Mouse (Mus musculus) kidney, embryonic 16.5 days (tissue): Measurements from ENCODE around the gene Vmn1r79. TPM values are rescaled to one million over a fixed set of nuclear protein-coding genes. Genes with fewer than 3 reads are reported as not detected.
"Not testable (repeated sequence)": the region's sequence is repeated elsewhere in the genome, so short reads cannot be mapped to it uniquely, and the experiment has no call there.

Source experiments
- ATAC-seq: fragments of 200-750 bp; cut with Nextera tagmentation; 2 replicates; pipeline ENCODE4 v1.8.0; 2017; ENCODE audit warnings: moderate TSS enrichment; ENCODE audit not compliant: low FRiP score, low TSS enrichment
- H3K27ac ChIP-seq: fragments of 300-500 bp; sonication (generic); 2 replicates; pipeline ENCODE4 v1.5.1; 2014; ENCODE audit warnings: low read length
- H3K27me3 ChIP-seq: fragments of 300-500 bp; sonication (generic); 2 replicates; pipeline ENCODE4 v1.6.1; 2014; ENCODE audit warnings: low read length, control low read depth, mixed read lengths; ENCODE audit not compliant: insufficient read depth
- H3K36me3 ChIP-seq: fragments of 300-500 bp; sonication (generic); 2 replicates; pipeline ENCODE4 v1.6.1; 2014; ENCODE audit warnings: low read length, control low read depth, mixed read lengths; ENCODE audit not compliant: insufficient read depth
- H3K4me1 ChIP-seq: fragments of 300-500 bp; sonication (generic); 2 replicates; pipeline ENCODE4 v1.6.1; 2014; ENCODE audit warnings: low read length, control low read depth, mixed read lengths; ENCODE audit not compliant: insufficient read depth
- H3K4me2 ChIP-seq: fragments of 300-500 bp; sonication (generic); replicated peaks from 2 replicates; pipeline ENCODE4 v1.6.1; 2014; ENCODE audit warnings: low read depth, low read length
- H3K4me3 ChIP-seq: fragments of 300-500 bp; sonication (generic); 2 replicates; pipeline ENCODE4 v1.5.1; 2014; ENCODE audit warnings: mild to moderate bottlenecking, low read length
- H3K9ac ChIP-seq: fragments of 300-500 bp; sonication (generic); replicated peaks from 2 replicates; pipeline ENCODE4 v1.6.1; 2014; ENCODE audit warnings: low read length
- H3K9me3 ChIP-seq: fragments of 300-500 bp; sonication (generic); 2 replicates; pipeline ENCODE4 v1.6.1; 2016; ENCODE audit warnings: low read length, control low read depth
- WGBS: fragments of 180-500 bp; shearing (Covaris S2); extraction: QIAGEN DNeasy Blood & Tissue Kit; methylation state at CpG from one replicate; pipeline ENCODE4 v1.1.7; 2014; 5-methylcytosine and 5-hydroxymethylcytosine counted together
- polyA plus RNA-seq: library from polyadenylated mRNA; unstranded; fragments of >200 nt; fragmentation: Nextera tagmentation; extraction: Ambion mirVana; gene quantifications from 2 replicates; pipeline ENCODE4 v1.2.1, GENCODE M21; 2015

Gene Vmn1r79
- polyA plus RNA-seq = not detected in 2 replicates

DNA sequence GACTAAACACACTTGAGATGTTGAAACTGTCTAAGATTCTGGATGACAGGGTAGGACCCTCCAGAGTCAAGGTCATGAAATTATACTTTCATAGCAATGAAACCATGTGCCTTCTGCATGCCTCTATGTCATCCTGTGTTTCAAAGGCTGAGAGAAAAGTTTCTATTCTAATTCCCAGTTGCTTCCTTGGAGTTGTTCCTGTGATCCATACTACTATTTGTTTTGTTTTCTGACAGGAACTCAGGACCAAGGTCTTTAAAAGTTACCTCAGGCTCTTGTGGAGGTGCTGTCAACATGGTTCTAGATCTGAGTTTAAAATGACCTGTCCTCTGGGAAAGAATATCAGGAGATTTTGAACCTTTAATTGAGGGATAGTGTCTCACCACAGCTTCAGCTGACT lies at the start of gene Vmn1r79:
Gene Vmn1r79, plus strand, starts transcription at position 301 of the 400 bp plus-strand sequence.
- ATAC-seq, H3K27me3 ChIP-seq, H3K36me3 ChIP-seq, H3K27ac ChIP-seq, H3K4me2 ChIP-seq, H3K9me3 ChIP-seq, H3K4me1 ChIP-seq, H3K9ac ChIP-seq, H3K4me3 ChIP-seq: not testable (repeated sequence)

GRCm38 (mm10) chr7:12149957-12150356 lies 21.1 kb upstream of the Vmn1r79 start, which contains the start of gene Vmn1r78:
Vmn1r78 (plus strand) TSS chr7:12150257.
- H3K27me3 ChIP-seq = no peaks in the 10 kb centered on the region
- 67% methylated on average over 2 of the region's 2 CpGs for WGBS
- H3K4me2 ChIP-seq = no peak within 1 kb of the TSS
- H3K4me1 ChIP-seq = no peaks in the 10 kb centered on the region
- no peak within 1 kb of the TSS for H3K4me3 ChIP-seq
- no peak for ATAC-seq
- no peaks in the 10 kb centered on the region for H3K36me3 ChIP-seq
- no peak within 1 kb of the TSS for H3K9ac ChIP-seq
- no peak within 1 kb of the TSS for H3K27ac ChIP-seq
- 0 out of 2 replicates have a peak, but pooled peaks cover 2% of the 10 kb centered on the region for H3K9me3 ChIP-seq

- not testable (repeated sequence) for H3K9ac ChIP-seq, H3K36me3 ChIP-seq, H3K9me3 ChIP-seq, ATAC-seq, H3K27me3 ChIP-seq, H3K27ac ChIP-seq, H3K4me3 ChIP-seq, H3K4me1 ChIP-seq, H3K4me2 ChIP-seq
- WGBS = 36% methylated on average over 1 of the region's 1 CpGs
These were observed 14.6 kb upstream of the Vmn1r79 start for GRCm38 (mm10) chr7:12156463-12156862.

DNA sequence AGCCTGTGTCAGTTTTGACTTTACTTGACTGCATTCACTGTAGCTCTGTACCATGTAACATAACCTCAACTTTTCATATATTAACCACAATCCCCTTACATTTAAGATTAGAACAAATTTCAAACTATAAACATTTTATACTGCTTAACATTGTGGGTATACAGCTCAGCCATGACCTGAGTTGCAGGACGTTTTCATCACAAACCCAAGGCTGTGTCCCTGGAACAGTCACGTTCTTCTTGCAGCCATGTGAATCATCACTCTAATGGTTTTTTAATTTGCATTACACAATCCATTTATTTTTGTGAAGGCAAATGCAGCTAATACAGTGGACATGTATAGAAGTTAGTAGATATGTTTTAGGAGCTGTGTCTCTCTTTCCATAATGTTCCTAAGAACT lies 1.8 kb downstream of the Vmn1r79 start:
- not testable (repeated sequence) for H3K27me3 ChIP-seq, H3K9ac ChIP-seq, H3K4me2 ChIP-seq, H3K4me3 ChIP-seq, H3K36me3 ChIP-seq, H3K27ac ChIP-seq, ATAC-seq, H3K4me1 ChIP-seq, H3K9me3 ChIP-seq
- 58% methylated on average over 2 of the region's 2 CpGs for WGBS

GRCm38 (mm10) chr7:12188986-12189385 lies 17.9 kb downstream of the Vmn1r79 start, which contains the start of gene Vmn1r80:
Vmn1r80 (plus strand) TSS chr7:12189286.
- H3K9me3 ChIP-seq = 0 out of 2 replicates have a peak, but pooled peaks cover 4% of the 10 kb centered on the region
- no peaks in the 10 kb centered on the region for H3K4me1 ChIP-seq
- 72% methylated on average over 1 of the region's 1 CpGs for WGBS
- no peak for ATAC-seq
- H3K27ac ChIP-seq = no peak within 1 kb of the TSS
- H3K4me3 ChIP-seq = no peak within 1 kb of the TSS
- no peaks in the 10 kb centered on the region for H3K27me3 ChIP-seq
- H3K36me3 ChIP-seq = no peaks in the 10 kb centered on the region
- no peak within 1 kb of the TSS for H3K9ac ChIP-seq
- H3K4me2 ChIP-seq = no peak within 1 kb of the TSS

DNA sequence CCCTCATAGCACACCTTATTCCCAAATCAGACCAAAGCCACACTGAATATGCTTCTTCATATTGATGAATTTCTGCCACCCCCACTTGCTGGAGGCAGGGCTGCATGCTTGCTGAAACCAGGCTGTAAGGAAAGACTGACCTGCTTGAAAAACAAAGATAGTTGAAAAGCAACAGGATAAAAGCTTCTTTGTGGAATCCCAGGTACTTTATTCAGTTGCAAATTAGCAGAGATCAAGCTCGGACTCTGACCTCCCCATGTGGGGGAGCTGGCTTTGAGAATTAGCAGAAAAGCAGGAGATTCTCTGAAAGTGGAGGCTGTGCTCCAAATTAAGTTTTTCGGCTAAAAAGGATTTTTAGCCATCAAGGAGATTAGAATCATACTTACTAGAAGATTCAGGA lies 33.1 kb downstream of the Vmn1r79 start:
- no peak for ATAC-seq
- no peak overlapping the region for H3K27ac ChIP-seq
- no peaks in the 10 kb centered on the region for H3K36me3 ChIP-seq
- H3K4me1 ChIP-seq = no peaks in the 10 kb centered on the region
- no peak overlapping the region for H3K4me2 ChIP-seq
- H3K4me3 ChIP-seq = no peak overlapping the region
- H3K27me3 ChIP-seq = no peaks in the 10 kb centered on the region
- H3K9ac ChIP-seq = no peak overlapping the region
- WGBS = 73% methylated on average over 2 of the region's 2 CpGs
- peaks cover 4% of the 10 kb centered on the region; the same call in 1 of the 2 replicates for H3K9me3 ChIP-seq

Other genes starting within 250 kb of the Vmn1r79 start
- not detected in 2 replicates for gene Vmn1r76, start 233.1 kb upstream of the Vmn1r79 start, polyA plus RNA-seq
- gene Vmn1r77, start 134.5 kb upstream of the Vmn1r79 start, polyA plus RNA-seq = not detected in 2 replicates
- not detected in 2 replicates for gene Vmn1r78, start 21.0 kb upstream of the Vmn1r79 start, polyA plus RNA-seq
- not detected in 2 replicates for gene Vmn1r80, start 18.0 kb downstream of the Vmn1r79 start, polyA plus RNA-seq
- gene Vmn1r81, start 97.0 kb downstream of the Vmn1r79 start, polyA plus RNA-seq = not detected in 2 replicates
- not detected in 2 replicates for gene Vmn1r82, start 129.2 kb downstream of the Vmn1r79 start, polyA plus RNA-seq
- gene Vmn1r83, start 158.2 kb downstream of the Vmn1r79 start, polyA plus RNA-seq = not detected in 2 replicates
- not detected in 2 replicates for gene Vmn1r84, start 198.0 kb downstream of the Vmn1r79 start, polyA plus RNA-seq